Mouse (Mus musculus) kidney, adult 9 months (tissue): ENCODE data around the gene Tenm4.
"Not testable (repeated sequence)": the region's sequence is repeated elsewhere in the genome, so short reads cannot be mapped to it uniquely, and the experiment has no call there.

ENCODE experiments used
- DNase-seq: peaks from one replicate; pipeline ENCODE4 v3.0.0; 2022

Tenm4 gene

GRCm38 (mm10) chr7:96596402-96597195 lies 425.6 kb downstream of the Tenm4 start:
- no peak for DNase-seq

- no peak for DNase-seq
Observed at GRCm38 (mm10) chr7:96597871-96598270, 426.8 kb downstream of the Tenm4 start.

- no peak for DNase-seq
Observed at GRCm38 (mm10) chr7:96599081-96599480, 428.0 kb downstream of the Tenm4 start.

GRCm38 (mm10) chr7:96600381-96600941 lies 429.4 kb downstream of the Tenm4 start:
- no peak for DNase-seq

- DNase-seq: no peak
Observed at GRCm38 (mm10) chr7:96604091-96604745, 433.2 kb downstream of the Tenm4 start.

- DNase-seq: no peak
Observed at GRCm38 (mm10) chr7:96605316-96605715, 434.3 kb downstream of the Tenm4 start.

GRCm38 (mm10) chr7:96609854-96610586 lies 439.0 kb downstream of the Tenm4 start:
- no peak for DNase-seq

- no peak for DNase-seq
Observed at GRCm38 (mm10) chr7:96617371-96617770, 446.3 kb downstream of the Tenm4 start.

GRCm38 (mm10) chr7:96619930-96620472 lies 449.0 kb downstream of the Tenm4 start:
- no peak for DNase-seq

- DNase-seq: no peak
Observed at GRCm38 (mm10) chr7:96626338-96626737, 455.3 kb downstream of the Tenm4 start.

GRCm38 (mm10) chr7:96630551-96630950 lies 459.5 kb downstream of the Tenm4 start:
- DNase-seq: not testable (repeated sequence)

- peak; percentile 26 for DNase-seq
Observed at GRCm38 (mm10) chr7:96633008-96633407, 462.0 kb downstream of the Tenm4 start.

GRCm38 (mm10) chr7:96635830-96636440 lies 464.9 kb downstream of the Tenm4 start:
- DNase-seq: no peak

- DNase-seq: no peak
Observed at GRCm38 (mm10) chr7:96643461-96644204, 472.6 kb downstream of the Tenm4 start.

GRCm38 (mm10) chr7:96644205-96644531 lies 473.1 kb downstream of the Tenm4 start:
- no peak for DNase-seq

GRCm38 (mm10) chr7:96647657-96648056 lies 476.6 kb downstream of the Tenm4 start:
- DNase-seq: no peak

GRCm38 (mm10) chr7:96648606-96649005 lies 477.6 kb downstream of the Tenm4 start:
- DNase-seq: no peak

- no peak for DNase-seq
Observed at GRCm38 (mm10) chr7:96649171-96649570, 478.1 kb downstream of the Tenm4 start.

- no peak for DNase-seq
Observed at GRCm38 (mm10) chr7:96650435-96650834, 479.4 kb downstream of the Tenm4 start.

GRCm38 (mm10) chr7:96651055-96651454 lies 480.0 kb downstream of the Tenm4 start:
- DNase-seq: no peak

- no peak for DNase-seq
Observed at GRCm38 (mm10) chr7:96651626-96652341, 480.7 kb downstream of the Tenm4 start.
